Mouse (Mus musculus): Measurements from ENCODE around the gene Ucp1. TPM values are rescaled to one million over a fixed set of nuclear protein-coding genes. Genes with fewer than 3 reads are reported as not detected.

Gene Ucp1
- polyA plus RNA-seq, 1 experiment from 2014 or later, result not detected

- Histone ChIP-seq H3K27ac (replicated peaks in 1 of 2; ENCODE audit: control insufficient read depth in 1 of 2, insufficient read depth in 1 of 2, low read depth in 2 of 2, low read length in 2 of 2) (peak within 1 kb of the TSS in 1 of 2 experiments; percentile 48; a peak in 2 of 4 replicates), H3K9me3 (ENCODE audit: control insufficient read depth, low read length) (no peaks in the 10 kb centered on the region), H3K9ac (ENCODE audit: low read length) (peak within 1 kb of the TSS; percentile 89), H3K4me3 (ENCODE audit: control insufficient read depth in 1 of 2, insufficient read depth in 1 of 2, low read depth in 1 of 2, low read length in 2 of 2) (peak within 1 kb of the TSS; percentile 82 to 93), H3K4me2 (ENCODE audit: low read length) (peak within 1 kb of the TSS; percentile 98), H3K36me3 (ENCODE audit: control insufficient read depth, insufficient read depth, low read length) (peaks cover 17% of the 10 kb centered on the region), H3K27me3 (ENCODE audit: control insufficient read depth, insufficient read depth, low read length) (no peaks in the 10 kb centered on the region), H3K4me1 (ENCODE audit: control insufficient read depth in 2 of 2, insufficient read depth in 2 of 2, low read length in 2 of 2) (no peaks in the 10 kb centered on the region; a peak in 1 of 4 replicates)
- WGBS, result under 1% methylated on average over 85 of the region's 85 CpGs
- ATAC-seq (ENCODE audit: insufficient number of reproducible peaks, insufficient read depth, low FRiP score, low read depth), result peak; percentile 97
Observed at GRCm38 (mm10) chr8:83331899-83332697, 41.9 kb downstream of the Ucp1 start, which contains the start of gene Elmod2. Gene Elmod2 (minus strand): TSS chr8:83332486.

DNA sequence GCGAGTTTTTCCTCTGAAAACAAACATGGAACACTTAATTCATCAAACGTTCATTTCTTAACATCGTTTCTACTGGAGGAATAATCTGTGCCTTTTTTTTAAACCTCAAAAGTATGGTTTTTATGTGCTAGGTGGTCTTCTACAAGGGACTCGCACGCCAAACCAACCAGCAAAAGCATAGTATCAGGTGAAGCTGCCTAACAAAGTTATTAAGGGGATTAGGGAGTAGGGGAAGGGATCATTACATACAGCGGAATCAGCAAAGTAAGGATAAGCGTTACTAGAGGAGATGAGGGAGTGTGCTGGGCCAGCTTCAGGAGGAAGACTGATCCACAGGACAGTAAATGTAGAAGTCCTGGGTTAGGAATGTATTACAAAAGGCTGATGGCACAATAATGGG is 42.7 kb downstream of the Ucp1 start:
- ATAC-seq (ENCODE audit: insufficient number of reproducible peaks, insufficient read depth, low FRiP score, low read depth), result no peak
- H3K4me3 ChIP-seq (ENCODE audit: control insufficient read depth in 1 of 2, insufficient read depth in 1 of 2, low read depth in 1 of 2, low read length in 2 of 2), result peak overlapping the region; percentile 51 to 93
- H3K4me2 ChIP-seq (ENCODE audit: low read length), result peak overlapping the region; percentile 98
- H3K27ac ChIP-seq (replicated peaks in 1 of 2; ENCODE audit: control insufficient read depth in 1 of 2, insufficient read depth in 1 of 2, low read depth in 2 of 2, low read length in 2 of 2), result no peak overlapping the region
- peak overlapping the region; percentile 64 for H3K9ac ChIP-seq (ENCODE audit: low read length)
- no peaks in the 10 kb centered on the region for H3K9me3 ChIP-seq (ENCODE audit: control insufficient read depth, low read length)
- H3K36me3 ChIP-seq (ENCODE audit: control insufficient read depth, insufficient read depth, low read length), result peaks cover 9% of the 10 kb centered on the region
- H3K4me1 ChIP-seq (ENCODE audit: control insufficient read depth in 2 of 2, insufficient read depth in 2 of 2, low read length in 2 of 2), result no peaks in the 10 kb centered on the region; a peak in 1 of 4 replicates
- 6% methylated on average over 7 of the region's 7 CpGs for WGBS
- H3K27me3 ChIP-seq (ENCODE audit: control insufficient read depth, insufficient read depth, low read length), result no peaks in the 10 kb centered on the region

GRCm38 (mm10) chr8:83342076-83342475 is 51.9 kb downstream of the Ucp1 start:
- 82% methylated on average over 3 of the region's 3 CpGs for WGBS
- Histone ChIP-seq H3K27ac (replicated peaks in 1 of 2; ENCODE audit: control insufficient read depth in 1 of 2, insufficient read depth in 1 of 2, low read depth in 2 of 2, low read length in 2 of 2) (no peak overlapping the region), H3K27me3 (ENCODE audit: control insufficient read depth, insufficient read depth, low read length) (no peaks in the 10 kb centered on the region), H3K4me2 (ENCODE audit: low read length) (no peak overlapping the region), H3K36me3 (ENCODE audit: control insufficient read depth, insufficient read depth, low read length) (no peaks in the 10 kb centered on the region), H3K4me1 (ENCODE audit: control insufficient read depth in 2 of 2, insufficient read depth in 2 of 2, low read length in 2 of 2) (no peaks in the 10 kb centered on the region), H3K9me3 (ENCODE audit: control insufficient read depth, low read length) (no peaks in the 10 kb centered on the region), H3K9ac (ENCODE audit: low read length) (no peak overlapping the region), H3K4me3 (ENCODE audit: control insufficient read depth in 1 of 2, insufficient read depth in 1 of 2, low read depth in 1 of 2, low read length in 2 of 2) (no peak overlapping the region)
- ATAC-seq (ENCODE audit: insufficient number of reproducible peaks, insufficient read depth, low FRiP score, low read depth), result 0 out of 2 replicates have a peak, but pooled peaks have one; percentile 43

GRCm38 (mm10) chr8:83342693-83343092 is 52.5 kb downstream of the Ucp1 start:
- ATAC-seq (ENCODE audit: insufficient number of reproducible peaks, insufficient read depth, low FRiP score, low read depth), result no peak
- no peak overlapping the region for H3K4me2 ChIP-seq (ENCODE audit: low read length)
- no peak overlapping the region for H3K9ac ChIP-seq (ENCODE audit: low read length)
- no peaks in the 10 kb centered on the region for H3K4me1 ChIP-seq (ENCODE audit: control insufficient read depth in 2 of 2, insufficient read depth in 2 of 2, low read length in 2 of 2)
- no peak overlapping the region for H3K27ac ChIP-seq (replicated peaks in 1 of 2; ENCODE audit: control insufficient read depth in 1 of 2, insufficient read depth in 1 of 2, low read depth in 2 of 2, low read length in 2 of 2)
- no peaks in the 10 kb centered on the region for H3K27me3 ChIP-seq (ENCODE audit: control insufficient read depth, insufficient read depth, low read length)
- no peaks in the 10 kb centered on the region for H3K36me3 ChIP-seq (ENCODE audit: control insufficient read depth, insufficient read depth, low read length)
- H3K4me3 ChIP-seq (ENCODE audit: control insufficient read depth in 1 of 2, insufficient read depth in 1 of 2, low read depth in 1 of 2, low read length in 2 of 2), result no peak overlapping the region
- H3K9me3 ChIP-seq (ENCODE audit: control insufficient read depth, low read length), result no peaks in the 10 kb centered on the region

Other genes starting within 250 kb of the Ucp1 start
- gene Tbc1d9, start 125.0 kb upstream of the Ucp1 start, polyA plus RNA-seq (2014; fragmentation: Nextera tagmentation; extraction: Ambion mirVana), result 0.85 and 1.1 TPM in 2 replicates
- 0.85 and 1.2 TPM in 2 replicates for gene Gm10645, start 124.2 kb upstream of the Ucp1 start, polyA plus RNA-seq (2014; fragmentation: Nextera tagmentation; extraction: Ambion mirVana)
- gene Elmod2, start 42.1 kb downstream of the Ucp1 start, polyA plus RNA-seq (2014; fragmentation: Nextera tagmentation; extraction: Ambion mirVana), result 12.6 and 13.1 TPM in 2 replicates
- gene Mgat4d, start 58.1 kb downstream of the Ucp1 start, polyA plus RNA-seq (2014; fragmentation: Nextera tagmentation; extraction: Ambion mirVana), result not detected in 2 replicates
- 0.08 TPM in 1 of 2 replicates, not detected in the other for gene Clgn, start 99.5 kb downstream of the Ucp1 start, polyA plus RNA-seq (2014; fragmentation: Nextera tagmentation; extraction: Ambion mirVana)
- 76.3 and 79.9 TPM in 2 replicates for gene Scoc, start 168.0 kb downstream of the Ucp1 start, polyA plus RNA-seq (2014; fragmentation: Nextera tagmentation; extraction: Ambion mirVana)
- not detected in 2 replicates for gene Olfr370, start 245.4 kb downstream of the Ucp1 start, polyA plus RNA-seq (2014; fragmentation: Nextera tagmentation; extraction: Ambion mirVana)